Mouse (Mus musculus): Measurements from ENCODE around the gene Tmc4.
A peak's percentile ranks its signal among the peaks of the same experiment; 100 is the strongest.

Tmc4 gene

GRCm38 (mm10) chr7:3692382-3692986 lies 15.1 kb upstream of the Tmc4 start, which contains the start of gene Tsen34:
Gene Tsen34 (plus strand): TSS chr7:3692863.
- DNase-seq = no peak

DNA sequence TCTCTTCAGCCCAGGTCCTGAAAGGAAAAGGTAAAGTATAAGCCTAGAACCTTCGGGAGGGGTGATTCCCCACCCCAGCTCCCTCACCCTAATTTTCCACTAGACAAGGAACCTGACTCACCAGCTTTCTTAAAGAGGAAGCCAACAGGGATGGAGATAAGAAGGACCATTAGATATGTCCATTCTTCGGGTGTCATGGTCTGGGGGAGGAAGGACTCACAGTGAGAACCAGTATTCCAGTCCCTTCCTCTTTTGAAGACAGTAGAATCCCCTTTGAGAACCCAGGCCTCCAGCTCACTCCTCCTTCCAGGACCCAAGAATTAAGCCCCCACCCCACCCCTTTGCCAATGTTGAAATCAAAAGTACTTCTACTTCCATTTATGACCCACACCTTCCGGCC lies 14.6 kb upstream of the Tmc4 start:
- no peak for DNase-seq

DNA sequence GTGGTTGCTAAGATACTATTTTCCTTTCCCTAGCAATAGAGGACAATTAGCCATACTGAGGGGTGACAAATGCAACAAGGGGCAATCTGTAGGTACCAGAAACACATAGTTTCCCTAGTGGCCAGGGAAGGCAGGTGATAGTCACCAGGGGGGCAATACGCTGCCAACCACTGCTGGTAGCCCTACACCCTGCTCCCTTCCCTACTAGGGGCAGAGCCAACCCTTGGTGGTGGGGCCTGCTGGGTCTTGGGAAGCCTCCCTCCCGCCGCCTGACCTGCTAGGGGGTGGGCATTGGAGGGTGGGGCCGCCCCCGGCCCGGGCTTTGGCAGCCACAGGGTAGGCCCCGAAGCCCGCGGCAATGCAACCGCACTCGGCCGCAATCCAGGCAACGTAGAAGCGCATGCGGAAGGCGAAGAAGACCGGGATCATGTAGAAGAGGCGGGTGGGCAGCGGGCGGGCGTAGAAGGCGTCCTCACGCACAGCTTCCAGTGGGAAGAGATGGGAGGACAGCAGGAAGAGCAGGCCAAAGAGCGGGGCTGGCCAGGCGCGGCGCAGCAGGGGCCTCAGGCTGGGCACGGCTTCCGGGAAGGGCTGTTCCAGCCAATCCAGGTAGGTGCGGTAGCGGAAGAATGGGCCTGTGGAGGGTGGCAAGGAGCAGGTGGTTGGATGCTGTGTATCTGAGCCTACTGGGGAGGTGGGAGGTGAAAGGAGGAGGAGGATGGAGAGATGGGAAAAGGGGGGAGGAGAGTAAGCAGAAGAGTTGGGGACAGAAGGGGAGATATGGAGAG lies 8.2 kb upstream of the Tmc4 start:
- DNase-seq = no peak

GRCm38 (mm10) chr7:3684698-3685097 lies 7.3 kb upstream of the Tmc4 start:
- DNase-seq = no peak

GRCm38 (mm10) chr7:3683908-3684550 lies 6.7 kb upstream of the Tmc4 start:
- no peak for DNase-seq

- no peak for DNase-seq
Measured at GRCm38 (mm10) chr7:3676371-3676770, 982 bp downstream of the Tmc4 start.

- no peak for DNase-seq
Measured at GRCm38 (mm10) chr7:3675228-3675548, 2.2 kb downstream of the Tmc4 start.

GRCm38 (mm10) chr7:3674507-3675227 lies 2.7 kb downstream of the Tmc4 start:
- peak; percentile 92 for DNase-seq

DNA sequence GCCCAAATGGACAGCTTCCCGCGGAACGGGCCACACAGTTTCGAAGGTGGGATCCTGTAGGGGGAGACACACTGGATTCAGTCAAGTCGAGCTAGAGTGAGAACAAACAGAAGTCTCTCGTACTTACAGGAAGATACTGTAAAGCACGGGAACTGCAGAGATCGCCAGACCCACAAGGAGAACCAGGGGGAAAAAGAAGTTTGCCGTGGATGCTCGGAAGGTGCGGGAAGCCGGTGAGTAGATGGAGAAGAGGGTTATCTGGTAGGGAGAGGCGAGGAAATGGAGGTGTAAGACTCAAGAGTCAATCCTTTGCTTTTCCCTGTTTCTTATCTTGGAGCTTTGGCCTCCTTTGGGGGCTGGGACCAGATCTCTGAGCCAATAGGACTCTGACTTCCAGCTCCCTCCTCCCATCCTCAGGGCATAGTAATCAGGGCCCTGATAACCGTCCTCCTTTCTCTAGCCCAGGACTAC lies 10.4 kb downstream of the Tmc4 start:
- DNase-seq = no peak

- DNase-seq = peak; percentile 88
Measured at GRCm38 (mm10) chr7:3665215-3666114, 11.9 kb downstream of the Tmc4 start, which contains the start of gene Leng1. Gene Leng1 (minus strand): TSS chr7:3665840.

DNA sequence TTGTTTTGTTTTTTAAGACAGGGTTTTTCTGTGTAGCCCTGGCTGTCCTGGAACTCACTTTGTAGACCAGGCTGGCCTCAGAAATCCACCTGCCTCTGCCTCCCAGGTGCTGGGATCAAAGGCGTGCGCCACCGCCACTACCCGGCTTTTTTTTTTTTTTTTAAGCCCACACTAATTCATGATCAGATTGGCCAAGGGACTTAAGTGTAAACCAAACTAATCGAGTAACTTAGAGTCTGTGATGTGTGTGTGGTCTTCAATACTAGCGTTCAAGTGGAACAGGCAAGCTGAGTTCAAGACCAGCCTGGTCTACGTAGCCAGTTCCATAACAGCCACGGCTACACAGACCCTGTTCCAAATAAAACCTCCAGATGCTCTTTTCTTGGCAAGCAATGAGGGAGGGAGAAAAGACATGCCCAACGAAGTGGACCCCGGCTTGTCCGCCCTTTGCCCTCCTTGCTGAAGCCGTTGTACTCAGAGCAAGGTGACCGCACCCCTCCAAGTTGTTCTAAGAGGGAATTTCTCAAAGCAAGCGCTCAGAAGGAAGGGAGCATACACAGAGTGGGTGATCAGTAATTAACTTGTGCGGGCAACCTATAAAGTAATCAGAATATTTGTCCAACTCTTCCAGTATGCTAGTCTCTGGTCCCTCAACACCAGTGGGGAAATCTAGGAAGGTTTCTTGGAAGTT lies 12.7 kb downstream of the Tmc4 start:
- DNase-seq = no peak

DNA sequence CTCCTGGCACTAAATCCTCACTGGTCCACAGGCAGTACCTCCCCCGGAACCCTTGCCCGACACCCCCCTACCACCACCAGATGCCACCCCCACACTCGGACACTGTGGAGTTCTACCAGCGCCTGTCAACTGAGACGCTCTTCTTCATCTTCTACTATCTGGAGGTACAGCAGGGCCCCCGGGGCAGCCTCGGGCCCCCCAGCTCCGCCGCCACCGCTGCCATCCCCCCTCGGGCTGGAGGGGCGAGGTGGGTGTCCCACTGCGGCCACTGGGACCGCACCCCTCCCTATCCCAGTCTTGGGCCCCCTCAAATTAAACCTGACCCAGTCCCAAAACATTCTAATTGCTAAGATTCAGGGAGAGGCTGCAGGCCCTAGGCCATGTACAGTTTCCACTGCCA lies 18.8 kb downstream of the Tmc4 start:
- DNase-seq = no peak

- no peak for DNase-seq
Measured at GRCm38 (mm10) chr7:3656966-3657365, 20.4 kb downstream of the Tmc4 start.

DNA sequence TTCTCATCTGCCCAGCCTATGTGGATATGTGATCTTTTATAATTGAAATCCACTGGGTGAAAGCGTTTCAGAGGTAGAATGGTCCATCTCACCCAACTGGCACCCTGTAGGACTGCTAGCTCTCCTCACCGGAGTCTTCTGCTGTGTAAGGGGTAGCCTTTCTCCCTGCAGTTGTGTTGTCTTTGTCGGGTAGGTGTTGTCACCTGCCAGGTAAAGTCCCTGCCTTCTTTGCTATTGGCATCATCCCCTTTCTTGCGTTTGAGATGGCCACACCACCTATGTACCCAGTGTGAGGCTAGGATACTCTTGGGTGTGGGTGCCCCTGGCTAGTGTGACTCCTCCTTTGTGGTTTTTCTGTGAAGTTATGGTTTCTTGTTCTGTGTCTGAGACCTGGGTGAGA lies 30.7 kb downstream of the Tmc4 start:
- DNase-seq = no peak

DNA sequence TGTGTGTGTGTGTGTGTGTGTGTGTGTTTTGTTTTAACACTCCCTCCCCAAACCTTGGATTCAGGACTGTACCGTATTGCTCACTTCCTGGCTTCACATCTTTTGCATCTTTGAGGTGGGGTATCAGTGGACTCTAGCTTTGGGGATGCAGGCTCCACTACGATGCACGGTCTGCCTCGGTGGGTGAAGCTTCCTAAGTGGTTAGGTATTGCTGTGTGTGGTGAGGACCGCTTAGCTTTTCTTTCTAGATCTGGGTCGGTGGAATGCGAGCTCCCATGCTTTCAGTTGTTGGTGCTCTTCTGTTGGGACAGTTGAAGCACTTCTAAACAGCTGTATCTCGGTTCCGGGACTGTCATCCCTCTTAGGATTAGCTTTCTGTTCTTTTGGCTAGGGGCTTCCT lies 31.2 kb downstream of the Tmc4 start:
- no peak for DNase-seq

- DNase-seq = no peak
Measured at GRCm38 (mm10) chr7:3645488-3646025, 31.8 kb downstream of the Tmc4 start.

DNA sequence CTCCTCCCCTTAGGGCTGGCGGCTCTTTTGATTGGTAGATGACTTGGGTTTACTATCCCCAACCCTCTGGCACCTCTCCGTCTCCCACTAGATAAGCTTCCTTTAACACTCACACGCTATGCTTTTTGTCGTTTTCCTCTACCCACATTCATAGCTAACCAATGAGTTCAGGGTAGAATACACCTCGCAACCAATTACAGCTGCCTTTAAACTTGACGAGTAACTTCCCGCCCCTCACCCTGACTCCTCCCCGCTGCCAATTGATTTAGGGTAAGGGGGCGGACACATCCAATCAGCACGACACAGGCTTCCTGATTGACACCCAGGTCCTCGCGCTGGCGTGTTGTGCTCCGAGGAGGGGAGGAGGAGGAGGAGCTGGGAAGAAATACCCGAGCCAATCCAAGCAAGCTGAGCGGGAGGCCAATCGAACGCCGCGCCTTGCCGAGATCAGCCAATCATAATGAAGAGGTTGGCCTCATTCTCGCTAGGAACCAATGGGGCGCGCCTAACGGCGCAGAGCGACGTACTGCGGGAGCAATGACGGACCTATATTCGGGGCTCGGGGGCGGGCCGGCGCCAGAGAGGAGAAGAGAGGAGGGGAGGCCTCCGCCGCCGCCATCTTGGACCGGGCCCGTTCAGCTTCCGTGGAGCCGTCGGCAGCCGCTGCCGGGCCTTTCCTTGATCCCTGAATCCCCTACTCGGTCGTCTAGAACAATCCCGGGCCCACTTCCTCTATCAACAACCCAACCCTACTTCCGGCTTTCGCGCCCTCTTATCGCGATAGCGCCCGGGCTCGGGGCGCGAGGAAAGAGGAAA lies 32.5 kb downstream of the Tmc4 start, which contains the start of gene Cnot3:
Gene Cnot3, plus strand, starts transcription at position 597 of the 816 bp plus-strand sequence.
- peak; percentile 96 for DNase-seq

DNA sequence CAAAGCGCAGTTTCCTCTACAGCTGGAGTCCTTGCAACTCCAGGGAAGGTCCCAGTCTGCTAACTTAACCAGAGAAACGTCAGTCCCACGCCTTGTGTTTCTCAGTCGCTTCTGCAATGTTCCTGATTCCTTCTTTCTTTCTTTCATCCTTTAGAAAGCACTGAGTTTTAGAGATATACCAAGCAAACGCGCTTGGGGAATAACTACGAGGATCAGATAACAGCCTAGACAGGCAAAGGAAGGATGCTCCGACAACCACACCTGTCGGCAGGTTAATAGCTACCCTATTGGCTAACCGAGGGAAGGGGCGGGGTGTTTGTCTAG lies 33.0 kb downstream of the Tmc4 start:
- DNase-seq = peak; percentile 94

DNA sequence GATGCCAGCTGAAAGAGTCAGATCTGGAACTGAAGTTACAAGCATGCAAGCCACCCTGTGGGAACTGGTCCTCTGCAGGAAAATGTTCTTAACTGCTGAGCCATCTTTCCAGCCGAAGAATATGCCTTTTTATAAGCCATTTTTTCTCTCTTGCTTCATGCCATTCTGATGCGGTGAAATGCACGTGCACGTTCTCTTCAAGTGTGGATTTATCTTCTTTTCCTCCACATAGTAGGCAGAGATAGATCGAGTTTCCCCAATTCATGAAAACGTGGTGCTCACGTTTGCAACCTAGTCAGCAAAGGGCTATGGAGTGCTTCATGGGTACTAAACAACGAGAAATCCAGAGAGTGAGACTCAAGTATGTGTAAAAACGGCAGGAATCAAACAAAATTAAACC lies 33.5 kb downstream of the Tmc4 start:
- DNase-seq = no peak

DNA sequence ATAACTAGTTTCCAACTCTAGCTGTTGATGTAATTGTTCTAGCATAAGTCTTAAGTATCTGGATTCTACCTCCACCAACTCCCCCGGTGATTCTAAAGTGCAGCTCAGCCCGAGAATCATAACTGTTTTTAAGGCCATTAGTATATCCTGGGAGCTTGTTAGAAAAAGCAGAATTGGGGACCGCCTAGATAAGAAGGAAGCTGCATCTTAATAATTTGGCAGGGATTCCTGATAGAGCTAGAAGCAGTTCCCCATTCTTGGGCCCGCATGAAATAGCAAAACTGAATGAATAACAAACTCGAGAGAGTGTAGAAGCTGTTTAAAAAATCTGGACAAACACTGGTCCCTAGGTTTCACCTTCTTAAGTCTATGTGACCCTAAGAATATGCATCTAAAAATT lies 33.9 kb downstream of the Tmc4 start:
- no peak for DNase-seq

GRCm38 (mm10) chr7:3630478-3630815 lies 46.9 kb downstream of the Tmc4 start:
- DNase-seq = no peak
